Mouse (Mus musculus): ENCODE data around the gene Cyfip2.
"Not testable (repeated sequence)": the region's sequence is repeated elsewhere in the genome, so short reads cannot be mapped to it uniquely, and the experiment has no call there.

The Cyfip2 gene

GRCm38 (mm10) chr11:46194175-46194574, 118.5 kb downstream of the Cyfip2 start:
- no peak for DNase-seq (ENCODE audit: low spot score)

- no peak for DNase-seq (ENCODE audit: low spot score)
These were observed 124.4 kb downstream of the Cyfip2 start for GRCm38 (mm10) chr11:46188283-46188682.

- DNase-seq (ENCODE audit: low spot score), result peak; percentile 28
These were observed 127.2 kb downstream of the Cyfip2 start for GRCm38 (mm10) chr11:46185486-46185885.

GRCm38 (mm10) chr11:46184946-46185345, 127.7 kb downstream of the Cyfip2 start:
- no peak for DNase-seq (ENCODE audit: low spot score)

GRCm38 (mm10) chr11:46182031-46182430, 130.6 kb downstream of the Cyfip2 start:
- not testable (repeated sequence) for DNase-seq (ENCODE audit: low spot score)

- DNase-seq (ENCODE audit: low spot score), result no peak
These were observed 135.2 kb downstream of the Cyfip2 start for GRCm38 (mm10) chr11:46177246-46178043.

GRCm38 (mm10) chr11:46176155-46176554, 136.5 kb downstream of the Cyfip2 start:
- DNase-seq (ENCODE audit: low spot score), result no peak

- DNase-seq (ENCODE audit: low spot score), result no peak
These were observed 140.5 kb downstream of the Cyfip2 start for GRCm38 (mm10) chr11:46172128-46172527.

GRCm38 (mm10) chr11:46169908-46170307, 142.8 kb downstream of the Cyfip2 start:
- DNase-seq (ENCODE audit: low spot score), result peak; percentile 14

GRCm38 (mm10) chr11:46168506-46168905, 144.2 kb downstream of the Cyfip2 start:
- no peak for DNase-seq (ENCODE audit: low spot score)

- DNase-seq (ENCODE audit: low spot score), result peak; percentile 15
These were observed 146.6 kb downstream of the Cyfip2 start, which contains the start of gene Nipal4 for GRCm38 (mm10) chr11:46165866-46166585. Gene Nipal4 (minus strand): TSS chr11:46166508.

GRCm38 (mm10) chr11:46157462-46157861, 155.2 kb downstream of the Cyfip2 start:
- no peak for DNase-seq (ENCODE audit: low spot score)

GRCm38 (mm10) chr11:46156945-46157344, 155.7 kb downstream of the Cyfip2 start:
- DNase-seq (ENCODE audit: low spot score), result no peak

- DNase-seq (ENCODE audit: low spot score), result no peak
These were observed 166.0 kb downstream of the Cyfip2 start for GRCm38 (mm10) chr11:46146619-46147018.

GRCm38 (mm10) chr11:46145163-46145875, 167.3 kb downstream of the Cyfip2 start:
- no peak for DNase-seq (ENCODE audit: low spot score)

All from embryo, embryonic 10.5 days (tissue).